Mouse (Mus musculus) heart, embryonic 13.5 days (tissue): Measurements from ENCODE around the gene Shtn1. TPM values are rescaled to one million over a fixed set of nuclear protein-coding genes. Genes with fewer than 3 reads are reported as not detected.

Experiments used
- ATAC-seq: fragments of 200-750 bp; cut with Nextera tagmentation; 2 replicates; pipeline ENCODE4 v1.8.0; 2017; ENCODE audit warnings: moderate TSS enrichment; ENCODE audit not compliant: insufficient number of reproducible peaks, low FRiP score, low TSS enrichment; ENCODE audit errors: extremely low read depth
- H3K27ac ChIP-seq: fragments of 300-500 bp; sonication (generic); replicated peaks from 2 replicates; pipeline ENCODE4 v1.5.1; 2015; ENCODE audit warnings: moderate library complexity, mild to moderate bottlenecking, inconsistent platforms
- H3K27me3 ChIP-seq: fragments of 300-500 bp; sonication (generic); replicated peaks from 2 replicates; pipeline ENCODE4 v1.6.1; 2015; ENCODE audit warnings: mild to moderate bottlenecking, inconsistent platforms
- H3K36me3 ChIP-seq: fragments of 300-500 bp; sonication (generic); 2 replicates; pipeline ENCODE4 v1.6.1; 2015; ENCODE audit warnings: mild to moderate bottlenecking, inconsistent platforms
- H3K4me1 ChIP-seq: fragments of 300-500 bp; sonication (generic); 2 replicates; pipeline ENCODE4 v1.6.1; 2015; ENCODE audit warnings: inconsistent platforms
- H3K4me2 ChIP-seq: fragments of 300-500 bp; sonication (generic); 2 replicates; pipeline ENCODE4 v1.6.1; 2015; ENCODE audit warnings: inconsistent platforms, mild to moderate bottlenecking, moderate library complexity
- H3K4me3 ChIP-seq: fragments of 300-500 bp; sonication (generic); 2 replicates; pipeline ENCODE4 v1.5.1; 2015; ENCODE audit warnings: moderate library complexity, mild to moderate bottlenecking, inconsistent platforms
- H3K9ac ChIP-seq: fragments of 300-500 bp; sonication (generic); 2 replicates; pipeline ENCODE4 v1.6.1; 2015; ENCODE audit warnings: inconsistent platforms, mild to moderate bottlenecking, moderate library complexity
- H3K9me3 ChIP-seq: fragments of 300-500 bp; sonication (generic); 2 replicates; pipeline ENCODE4 v1.6.1; 2016; ENCODE audit warnings: inconsistent platforms
- WGBS: fragments of 180-500 bp; shearing (Covaris S2); methylation state at CpG from one replicate; pipeline ENCODE4 v1.1.7; 2015; ENCODE audit warnings: mixed read lengths; 5-methylcytosine and 5-hydroxymethylcytosine counted together
- polyA plus RNA-seq: library from polyadenylated mRNA; unstranded; fragments of >200 nt; fragmentation: Nextera tagmentation; extraction: Ambion mirVana; gene quantifications from 2 replicates; pipeline ENCODE4 v1.2.1, GENCODE M21; 2015

The Shtn1 gene
- polyA plus RNA-seq, 1 experiment from 2014 or later: 0.95 TPM

DNA sequence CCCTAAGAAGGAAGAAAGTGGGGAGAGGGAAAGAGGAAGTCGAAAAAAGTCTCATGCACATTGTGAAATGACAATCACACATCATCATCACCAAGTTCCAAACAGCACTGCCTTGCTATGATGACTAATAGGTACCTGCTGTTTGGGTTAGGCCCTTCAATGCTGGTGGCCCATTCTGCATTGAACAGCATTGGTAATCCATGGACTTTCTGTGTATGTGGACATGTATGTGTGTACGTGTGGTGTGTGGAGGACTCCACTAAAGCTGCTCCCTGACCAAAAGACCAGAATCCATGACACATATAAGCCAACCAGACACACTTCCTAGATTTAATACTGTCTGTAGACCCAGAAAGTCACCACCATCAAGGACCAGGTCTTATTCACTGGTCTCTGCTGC is 3.9 kb downstream of the Shtn1 start:
- Histone ChIP-seq H3K4me2 (no peak overlapping the region), H3K4me1 (peaks cover 4% of the 10 kb centered on the region; the same call in 1 of the 2 replicates), H3K9ac (no peak overlapping the region), H3K27me3 (peaks cover 46% of the 10 kb centered on the region), H3K36me3 (no peaks in the 10 kb centered on the region), H3K9me3 (no peaks in the 10 kb centered on the region), H3K4me3 (no peak overlapping the region), H3K27ac (no peak overlapping the region)
- WGBS: 69% methylated on average over 2 of the region's 2 CpGs
- ATAC-seq: no peak

DNA sequence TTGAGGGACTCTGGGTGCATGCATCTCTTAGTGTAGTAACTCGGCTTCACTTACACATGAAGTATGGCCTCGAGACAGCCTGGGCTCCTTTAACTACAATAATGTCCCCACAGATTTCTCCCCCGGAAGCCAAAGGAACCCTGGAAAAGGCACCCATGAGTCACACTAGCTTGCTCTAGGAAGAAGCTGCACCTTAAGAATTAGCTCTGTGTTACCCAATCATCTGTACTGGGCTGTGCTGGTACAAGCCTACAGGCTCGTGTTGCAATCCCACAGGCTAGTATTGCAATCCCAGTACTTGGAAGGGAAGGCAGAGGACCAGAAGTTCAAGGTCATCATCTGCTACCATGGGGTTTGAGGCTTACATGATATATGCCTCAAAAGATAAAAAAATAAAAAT is 4.5 kb downstream of the Shtn1 start:
- no peak for ATAC-seq
- Histone ChIP-seq H3K4me1 (peaks cover 4% of the 10 kb centered on the region; the same call in 1 of the 2 replicates), H3K4me2 (no peak overlapping the region), H3K9me3 (no peaks in the 10 kb centered on the region), H3K27me3 (peaks cover 40% of the 10 kb centered on the region), H3K9ac (no peak overlapping the region), H3K27ac (no peak overlapping the region), H3K36me3 (no peaks in the 10 kb centered on the region), H3K4me3 (no peak overlapping the region)
- WGBS: 73% methylated on average over 4 of the region's 4 CpGs

DNA sequence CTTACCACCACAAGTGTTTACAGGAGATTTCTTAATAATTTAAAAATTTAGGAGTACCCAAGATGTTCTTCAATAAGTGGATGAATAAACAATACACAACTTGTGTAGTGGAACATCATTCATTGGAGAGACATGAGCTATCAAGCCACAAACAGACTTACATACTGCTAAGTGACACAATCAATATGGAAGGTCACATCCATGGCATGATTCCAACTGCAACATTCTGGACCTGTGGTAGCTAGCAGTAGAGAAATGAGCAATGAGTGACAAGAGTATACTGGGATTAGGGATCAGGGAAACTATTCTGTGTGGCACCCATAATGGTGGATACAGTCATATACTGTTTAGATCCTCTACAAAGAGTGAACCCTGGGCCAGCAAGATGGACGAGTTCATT is 8.2 kb downstream of the Shtn1 start:
- H3K27ac ChIP-seq: no peak overlapping the region
- no peaks in the 10 kb centered on the region for H3K36me3 ChIP-seq
- no peak overlapping the region for H3K4me3 ChIP-seq
- no peak overlapping the region for H3K9ac ChIP-seq
- no peaks in the 10 kb centered on the region for H3K4me1 ChIP-seq
- H3K9me3 ChIP-seq: no peaks in the 10 kb centered on the region
- H3K4me2 ChIP-seq: no peak overlapping the region
- H3K27me3 ChIP-seq: peaks cover 4% of the 10 kb centered on the region
- no peak for ATAC-seq
- 67% methylated on average over 1 of the region's 1 CpGs for WGBS

DNA sequence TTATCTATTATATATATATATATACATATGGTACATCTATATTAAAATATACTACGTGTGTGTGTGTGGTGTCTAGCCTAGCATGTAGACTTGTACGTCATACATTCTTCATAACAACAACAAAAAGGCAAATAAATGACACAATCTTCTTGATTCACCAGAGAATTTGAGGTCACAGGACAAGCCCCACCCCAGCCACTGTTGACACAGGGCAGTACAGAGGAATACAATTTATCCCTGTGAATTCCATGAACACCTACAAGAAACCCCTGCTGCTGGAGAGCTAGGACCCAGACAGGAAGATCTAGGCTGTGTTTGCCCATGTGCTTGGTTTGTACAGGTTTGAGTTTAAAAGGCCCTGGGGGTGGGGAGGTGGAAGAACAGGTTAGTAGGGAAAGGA is 9.2 kb downstream of the Shtn1 start:
- ATAC-seq: no peak
- no peaks in the 10 kb centered on the region for H3K4me1 ChIP-seq
- H3K36me3 ChIP-seq: no peaks in the 10 kb centered on the region
- WGBS: 84% methylated on average over 2 of the region's 2 CpGs
- no peak overlapping the region for H3K4me2 ChIP-seq
- H3K9ac ChIP-seq: no peak overlapping the region
- no peak overlapping the region for H3K4me3 ChIP-seq
- H3K27ac ChIP-seq: no peak overlapping the region
- H3K27me3 ChIP-seq: no peaks in the 10 kb centered on the region
- no peaks in the 10 kb centered on the region for H3K9me3 ChIP-seq

DNA sequence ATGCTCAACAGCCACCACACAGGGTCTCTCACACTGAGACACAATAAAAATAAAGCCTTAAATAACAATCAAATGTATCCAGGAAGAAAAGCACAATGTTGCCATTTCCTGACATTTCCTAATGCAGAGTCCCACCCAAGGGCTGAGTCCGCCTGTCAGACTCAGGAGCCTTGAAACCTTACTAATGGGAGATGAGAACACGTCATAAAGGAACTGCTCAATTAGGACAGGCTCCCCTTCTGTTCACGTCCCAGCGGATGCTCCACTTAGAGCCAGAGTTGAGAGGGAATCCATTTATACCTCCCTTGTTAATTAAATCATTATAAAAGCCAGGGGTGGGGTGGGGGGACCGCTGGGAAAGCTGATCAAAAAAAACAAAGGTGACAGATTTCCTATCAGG is 9.8 kb downstream of the Shtn1 start:
- no peak overlapping the region for H3K4me3 ChIP-seq
- 53% methylated on average over 5 of the region's 5 CpGs for WGBS
- no peaks in the 10 kb centered on the region for H3K4me1 ChIP-seq
- no peaks in the 10 kb centered on the region for H3K27me3 ChIP-seq
- no peak overlapping the region for H3K4me2 ChIP-seq
- no peaks in the 10 kb centered on the region for H3K36me3 ChIP-seq
- H3K27ac ChIP-seq: no peak overlapping the region
- H3K9me3 ChIP-seq: no peaks in the 10 kb centered on the region
- no peak overlapping the region for H3K9ac ChIP-seq
- ATAC-seq: no peak

- Histone ChIP-seq H3K27ac (no peak overlapping the region), H3K4me2 (no peak overlapping the region), H3K9me3 (no peaks in the 10 kb centered on the region), H3K4me3 (no peak overlapping the region), H3K9ac (no peak overlapping the region), H3K27me3 (peaks cover 8% of the 10 kb centered on the region; the same call in 1 of the 2 replicates), H3K36me3 (no peaks in the 10 kb centered on the region), H3K4me1 (no peaks in the 10 kb centered on the region)
- WGBS: 82% methylated on average over 5 of the region's 5 CpGs
- no peak for ATAC-seq
These were observed 11.3 kb downstream of the Shtn1 start for GRCm38 (mm10) chr19:59064616-59065015.

- Histone ChIP-seq H3K9ac (no peak overlapping the region), H3K4me1 (no peaks in the 10 kb centered on the region), H3K9me3 (no peaks in the 10 kb centered on the region), H3K4me3 (no peak overlapping the region), H3K27me3 (peaks cover 9% of the 10 kb centered on the region), H3K27ac (no peak overlapping the region), H3K4me2 (no peak overlapping the region), H3K36me3 (no peaks in the 10 kb centered on the region)
- ATAC-seq: no peak
- 91% methylated on average over 5 of the region's 5 CpGs for WGBS
These were observed 12.3 kb downstream of the Shtn1 start for GRCm38 (mm10) chr19:59063568-59063967.

- Histone ChIP-seq H3K36me3 (no peaks in the 10 kb centered on the region), H3K4me1 (no peaks in the 10 kb centered on the region), H3K4me2 (no peak overlapping the region), H3K27ac (no peak overlapping the region), H3K9me3 (no peaks in the 10 kb centered on the region), H3K27me3 (peaks cover 12% of the 10 kb centered on the region), H3K9ac (no peak overlapping the region), H3K4me3 (no peak overlapping the region)
- 76% methylated on average over 4 of the region's 4 CpGs for WGBS
- no peak for ATAC-seq
These were observed 17.8 kb downstream of the Shtn1 start for GRCm38 (mm10) chr19:59058105-59058504.

- ATAC-seq: no peak
- Histone ChIP-seq H3K4me3 (no peak overlapping the region), H3K9me3 (no peaks in the 10 kb centered on the region), H3K36me3 (no peaks in the 10 kb centered on the region), H3K27ac (no peak overlapping the region), H3K4me2 (no peak overlapping the region), H3K4me1 (no peaks in the 10 kb centered on the region), H3K9ac (no peak overlapping the region), H3K27me3 (peaks cover 12% of the 10 kb centered on the region)
- 15% methylated on average over 5 of the region's 5 CpGs for whole genome bisulfite sequencing
These were observed 18.5 kb downstream of the Shtn1 start for GRCm38 (mm10) chr19:59057366-59057765.

- H3K27ac ChIP-seq: no peak overlapping the region
- no peaks in the 10 kb centered on the region for H3K36me3 ChIP-seq
- 85% methylated on average over 6 of the region's 6 CpGs for WGBS
- H3K9me3 ChIP-seq: no peaks in the 10 kb centered on the region
- H3K4me1 ChIP-seq: no peaks in the 10 kb centered on the region
- no peak for ATAC-seq
- H3K9ac ChIP-seq: no peak overlapping the region
- peaks cover 4% of the 10 kb centered on the region; the same call in 1 of the 2 replicates for H3K27me3 ChIP-seq
- no peak overlapping the region for H3K4me3 ChIP-seq
- no peak overlapping the region for H3K4me2 ChIP-seq
These were observed 21.3 kb downstream of the Shtn1 start for GRCm38 (mm10) chr19:59054632-59054951.

- no peak overlapping the region for H3K9ac ChIP-seq
These were observed 21.8 kb downstream of the Shtn1 start for GRCm38 (mm10) chr19:59053931-59054631.

GRCm38 (mm10) chr19:59052783-59053490 is 23.0 kb downstream of the Shtn1 start:
- Histone ChIP-seq H3K9ac (no peak overlapping the region), H3K27ac (no peak overlapping the region), H3K9me3 (no peaks in the 10 kb centered on the region), H3K4me1 (no peaks in the 10 kb centered on the region), H3K36me3 (no peaks in the 10 kb centered on the region), H3K4me2 (no peak overlapping the region), H3K4me3 (no peak overlapping the region), H3K27me3 (no peaks in the 10 kb centered on the region)
- WGBS: 69% methylated on average over 9 of the region's 9 CpGs
- ATAC-seq: no peak

More at GRCm38 (mm10) chr19:59053931-59054631, 21.8 kb downstream of the Shtn1 start:
- no peak for ATAC-seq
- Histone ChIP-seq H3K27ac (no peak overlapping the region), H3K27me3 (peaks cover 4% of the 10 kb centered on the region; the same call in 1 of the 2 replicates), H3K4me3 (no peak overlapping the region), H3K9me3 (no peaks in the 10 kb centered on the region), H3K36me3 (no peaks in the 10 kb centered on the region), H3K4me2 (no peak overlapping the region), H3K4me1 (no peaks in the 10 kb centered on the region)
- 80% methylated on average over 6 of the region's 6 CpGs for WGBS
